Mouse (Mus musculus) intestine, embryonic 15.5 days (tissue): Measurements from ENCODE around the gene Cd33. TPM values are rescaled to one million over a fixed set of nuclear protein-coding genes. Genes with fewer than 3 reads are reported as not detected.

Experiments
- polyA plus RNA-seq: library from polyadenylated mRNA; unstranded; fragments of >200 nt; fragmentation: Nextera tagmentation; extraction: Ambion mirVana; gene quantifications from 2 replicates; pipeline ENCODE4 v1.2.1, GENCODE M21; 2015

The Cd33 gene
- polyA plus RNA-seq, 1 experiment from 2014 or later = 1.9 TPM

Other genes with a start within 250 kb of the Cd33 start
- gene Zfp715, start 231.1 kb downstream of the Cd33 start, polyA plus RNA-seq = 8.6 and 10.7 TPM in 2 replicates
- 0.24 and 0.32 TPM in 2 replicates for gene Siglecf, start 193.1 kb downstream of the Cd33 start, polyA plus RNA-seq
- 0.28 and 0.30 TPM in 2 replicates for gene Siglecg, start 136.2 kb downstream of the Cd33 start, polyA plus RNA-seq
- gene Lim2, start 116.8 kb downstream of the Cd33 start, polyA plus RNA-seq = 0.97 and 1.2 TPM in 2 replicates
- 2.3 and 3.6 TPM in 2 replicates for gene Nkg7, start 107.4 kb downstream of the Cd33 start, polyA plus RNA-seq
- gene Cldnd2, start 103.6 kb downstream of the Cd33 start, polyA plus RNA-seq = 0.23 TPM in 1 of 2 replicates, not detected in the other
- gene Etfb, start 100.3 kb downstream of the Cd33 start, polyA plus RNA-seq = 429 and 478 TPM in 2 replicates
- gene Gm45233, start 100.3 kb downstream of the Cd33 start, polyA plus RNA-seq = 0.40 and 0.52 TPM in 2 replicates
- gene Vsig10l, start 81.3 kb downstream of the Cd33 start, polyA plus RNA-seq = 2.4 and 4.1 TPM in 2 replicates
- gene Iglon5, start 54.4 kb downstream of the Cd33 start, polyA plus RNA-seq = 0.38 and 0.56 TPM in 2 replicates
- not detected in 2 replicates for gene 4931406B18Rik, start 38.5 kb downstream of the Cd33 start, polyA plus RNA-seq
- 2.7 and 2.8 TPM in 2 replicates for gene Zfp658, start 17.8 kb upstream of the Cd33 start, polyA plus RNA-seq
- gene Zfp719, start 35.2 kb upstream of the Cd33 start, polyA plus RNA-seq = 8.7 and 10.1 TPM in 2 replicates
- gene Zfp819, start 62.7 kb upstream of the Cd33 start, polyA plus RNA-seq = 0.09 TPM in 2 replicates
- 4.7 and 5.2 TPM in 2 replicates for gene Ceacam18, start 90.3 kb upstream of the Cd33 start, polyA plus RNA-seq
- 1.6 and 1.8 TPM in 2 replicates for gene Siglece, start 115.7 kb upstream of the Cd33 start, polyA plus RNA-seq
- 12.7 and 12.8 TPM in 2 replicates for gene Ctu1, start 127.6 kb upstream of the Cd33 start, polyA plus RNA-seq
- 0.15 TPM in 1 of 2 replicates, not detected in the other for gene Klk14, start 146.0 kb upstream of the Cd33 start, polyA plus RNA-seq
- 0.18 and 0.60 TPM in 2 replicates for gene Klk13, start 168.1 kb upstream of the Cd33 start, polyA plus RNA-seq
- gene Klk12, start 224.5 kb upstream of the Cd33 start, polyA plus RNA-seq = not detected in 2 replicates
- 0.46 and 0.58 TPM in 2 replicates for gene Klk11, start 230.2 kb upstream of the Cd33 start, polyA plus RNA-seq
- 3.0 and 3.4 TPM in 2 replicates for gene Klk10, start 236.6 kb upstream of the Cd33 start, polyA plus RNA-seq
- not detected in 2 replicates for gene Klk9, start 247.5 kb upstream of the Cd33 start, polyA plus RNA-seq